Mouse (Mus musculus): ENCODE results near the gene Nxn. TPM values are rescaled to one million over a fixed set of nuclear protein-coding genes. Genes with fewer than 3 reads are reported as not detected.
A peak's percentile ranks its signal among the peaks of the same experiment; 100 is the strongest.

Gene Nxn
- total RNA-seq, 4 experiments from 2014 or later, result 33.5 to 43.6 (median 40.8) TPM

DNA sequence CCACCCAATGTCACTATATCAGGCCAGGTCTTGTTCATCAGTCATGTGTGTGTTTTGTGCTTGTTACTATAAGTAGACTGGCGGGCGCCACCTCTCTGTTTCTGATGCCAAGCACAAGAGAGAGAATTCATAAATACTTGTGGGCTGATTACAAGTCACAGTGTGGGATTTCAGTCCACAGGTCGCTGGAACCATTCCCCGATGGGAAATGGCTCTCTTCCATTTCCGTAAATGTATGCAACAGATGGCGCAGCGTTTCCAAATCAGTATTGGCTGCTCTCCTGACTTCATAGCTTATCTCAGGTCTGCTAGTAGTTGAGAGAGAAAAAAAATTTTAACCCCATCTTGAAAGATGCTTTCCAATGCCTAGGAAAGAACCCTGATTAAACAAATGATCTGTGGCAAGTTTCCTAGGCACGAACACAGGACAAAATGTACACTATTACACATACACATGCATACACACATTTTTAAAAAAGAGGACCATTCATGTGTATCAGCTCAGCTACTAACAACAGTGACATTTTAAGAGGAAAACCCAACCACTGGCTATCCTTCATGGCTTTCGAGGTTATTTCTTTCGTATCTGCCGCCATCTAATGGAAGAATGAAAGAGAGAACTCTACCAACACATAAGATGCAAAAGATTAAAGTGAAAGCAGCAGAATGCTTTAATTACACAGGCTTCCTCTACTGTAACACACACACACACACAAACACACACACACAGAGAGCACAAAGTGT is 819 bp upstream of the Nxn start:
- DNase-seq, result no peak

- peak; percentile 31 for DNase-seq
These were observed 585 bp downstream of the Nxn start for GRCm38 (mm10) chr11:76398312-76398797.

DNA sequence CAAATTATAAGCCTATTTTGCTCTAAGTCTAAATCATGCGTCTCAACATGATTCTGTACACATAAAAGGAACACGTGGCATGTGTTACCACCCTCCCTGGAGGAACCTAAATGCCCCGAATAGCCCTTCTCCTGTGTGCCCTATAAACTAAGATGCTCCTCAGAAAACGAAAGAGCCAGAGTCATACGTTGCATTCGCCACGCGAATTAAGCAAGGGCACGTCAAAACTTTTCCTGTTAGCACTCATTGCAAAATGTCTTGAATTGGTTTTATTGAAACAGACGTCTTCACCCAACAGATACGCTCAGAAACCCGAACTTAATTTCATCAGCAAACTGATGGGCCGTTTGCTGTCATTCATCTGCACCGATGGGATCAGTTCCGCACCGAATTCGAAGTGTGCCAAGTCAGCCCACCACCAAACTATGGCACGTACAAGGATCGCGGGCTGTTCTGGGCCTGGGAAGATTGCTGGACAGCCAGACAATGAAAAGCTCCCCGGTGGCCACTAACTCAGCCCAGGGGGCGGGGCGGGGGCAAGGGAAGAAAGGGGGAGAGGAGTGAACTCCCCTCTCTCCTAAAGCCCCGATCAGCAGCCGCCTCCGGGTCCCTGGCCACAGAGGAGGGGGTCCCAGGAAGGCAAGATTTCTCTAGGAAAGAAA is 1.2 kb downstream of the Nxn start:
- peak; percentile 46 for DNase-seq

- no peak for DNase-seq
These were observed 5.9 kb downstream of the Nxn start for GRCm38 (mm10) chr11:76392996-76393395.

DNA sequence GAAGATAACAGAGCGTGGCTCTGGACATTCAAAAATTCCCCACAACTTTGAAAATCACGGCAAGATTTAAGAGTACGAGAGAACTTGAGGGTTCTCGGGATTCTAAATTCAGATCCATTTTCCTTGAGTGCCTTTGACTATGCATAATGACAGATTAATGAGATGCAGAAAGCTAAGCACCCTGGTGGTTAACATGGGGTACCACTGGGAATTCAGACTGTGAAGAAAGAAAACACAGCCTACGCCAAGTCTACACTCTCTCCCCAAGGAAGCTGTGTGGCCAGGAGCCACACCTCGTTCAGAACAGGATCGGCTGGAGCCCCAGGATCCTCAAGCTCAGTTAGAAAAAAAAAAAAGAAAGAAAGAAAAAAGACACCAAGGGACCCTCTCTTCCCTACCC is 6.4 kb downstream of the Nxn start:
- no peak for DNase-seq

DNA sequence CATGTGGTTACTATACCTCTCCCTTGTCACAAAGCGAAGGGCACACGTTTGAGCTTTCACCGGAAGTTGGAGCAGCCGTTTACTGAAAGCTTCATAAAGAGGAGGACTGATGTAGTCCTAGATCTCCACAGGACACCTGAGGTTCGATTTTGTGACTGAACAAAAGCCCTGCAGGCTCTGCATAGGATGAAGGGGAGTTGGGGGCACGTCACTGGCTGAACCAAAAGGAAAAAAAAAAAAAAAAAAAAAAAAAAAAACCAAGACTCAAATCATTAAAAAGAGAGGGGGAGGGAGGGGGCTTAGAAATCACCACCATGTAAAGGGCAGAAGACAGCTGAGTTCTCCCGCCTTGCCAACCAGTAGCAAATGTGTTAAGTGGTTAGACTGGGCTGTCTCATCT is 10.2 kb downstream of the Nxn start:
- DNase-seq, result no peak

DNA sequence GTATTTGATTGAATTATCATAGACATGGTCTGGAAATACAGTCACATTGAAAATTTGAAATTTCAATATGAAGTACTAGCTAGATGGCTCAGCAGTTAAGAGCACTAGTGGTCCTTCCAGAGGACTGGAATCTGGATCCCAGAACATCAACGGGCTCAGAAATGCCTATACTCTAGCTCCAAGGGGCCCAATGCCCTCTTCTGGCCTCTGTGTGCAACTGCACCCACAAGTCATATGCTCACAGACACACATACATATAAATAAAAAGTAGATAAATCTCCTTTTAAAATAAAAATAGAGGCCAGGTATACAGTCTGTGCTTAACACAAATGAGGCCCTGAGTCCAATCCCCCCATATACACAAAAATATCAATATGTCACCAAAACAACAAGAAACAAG is 11.8 kb downstream of the Nxn start:
- no peak for DNase-seq

DNA sequence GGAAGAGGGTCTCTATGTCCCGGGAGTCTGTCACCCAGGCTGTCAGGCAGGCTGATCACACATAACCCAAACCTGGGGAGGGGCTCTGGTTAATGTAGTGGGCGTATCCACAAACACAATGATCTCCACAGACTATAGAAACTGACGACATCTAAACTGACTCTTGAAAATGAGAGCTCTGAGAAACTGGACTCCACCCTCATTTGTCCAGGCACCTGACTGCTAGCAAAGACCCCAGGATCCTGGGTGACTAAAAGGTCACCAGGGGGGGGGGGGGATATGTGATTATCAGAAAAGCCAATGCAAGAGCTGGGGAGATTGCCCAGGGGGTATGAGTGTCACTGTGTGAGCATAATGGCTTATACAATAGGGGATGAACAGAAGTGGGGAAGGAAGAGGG is 13.2 kb downstream of the Nxn start:
- DNase-seq, result no peak

GRCm38 (mm10) chr11:76385017-76385416 is 13.9 kb downstream of the Nxn start:
- no peak for DNase-seq

DNA sequence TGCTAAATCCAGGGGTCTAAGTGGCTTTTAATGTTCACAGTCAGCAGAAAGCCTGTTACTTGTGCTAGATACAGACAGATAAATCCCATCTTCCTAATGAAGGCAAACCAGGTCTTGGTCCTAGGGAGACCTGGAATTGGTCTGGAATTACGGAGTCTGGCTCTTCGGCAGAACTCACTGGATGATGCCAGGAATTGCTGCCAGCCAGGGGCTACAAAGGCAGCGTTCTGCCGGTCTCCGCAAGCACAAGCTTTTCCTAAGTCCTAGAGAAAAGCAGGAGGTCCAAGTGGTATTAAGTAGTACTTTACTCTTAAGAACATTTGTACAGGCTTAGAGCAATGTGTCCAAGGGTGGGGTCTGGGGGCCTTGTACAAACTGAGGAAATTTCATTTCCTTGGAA is 14.6 kb downstream of the Nxn start:
- DNase-seq, result no peak

- DNase-seq, result no peak
These were observed 16.1 kb downstream of the Nxn start for GRCm38 (mm10) chr11:76382711-76383324.

- no peak for DNase-seq
These were observed 17.6 kb downstream of the Nxn start for GRCm38 (mm10) chr11:76381201-76381885.

- peak; percentile 68 for DNase-seq
These were observed 18.9 kb downstream of the Nxn start for GRCm38 (mm10) chr11:76379921-76380544.

DNA sequence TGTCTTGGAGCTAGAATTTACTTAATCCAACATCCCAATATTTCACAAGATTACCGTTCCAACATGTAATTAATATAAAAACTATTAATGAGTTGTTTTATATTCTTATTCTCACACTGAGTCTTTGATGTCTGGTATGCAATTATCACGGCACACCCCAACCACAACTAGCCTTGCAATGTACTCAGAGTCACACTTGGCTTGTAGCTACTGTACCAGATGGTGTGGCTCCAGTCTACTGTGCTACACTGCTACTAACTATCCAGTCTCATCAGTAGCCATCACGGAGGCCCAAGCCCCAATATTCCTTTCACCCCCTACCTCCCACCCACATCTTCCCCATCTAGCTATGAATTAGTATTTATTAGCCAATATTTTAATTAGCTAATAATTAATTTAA is 22.5 kb downstream of the Nxn start:
- no peak for DNase-seq

DNA sequence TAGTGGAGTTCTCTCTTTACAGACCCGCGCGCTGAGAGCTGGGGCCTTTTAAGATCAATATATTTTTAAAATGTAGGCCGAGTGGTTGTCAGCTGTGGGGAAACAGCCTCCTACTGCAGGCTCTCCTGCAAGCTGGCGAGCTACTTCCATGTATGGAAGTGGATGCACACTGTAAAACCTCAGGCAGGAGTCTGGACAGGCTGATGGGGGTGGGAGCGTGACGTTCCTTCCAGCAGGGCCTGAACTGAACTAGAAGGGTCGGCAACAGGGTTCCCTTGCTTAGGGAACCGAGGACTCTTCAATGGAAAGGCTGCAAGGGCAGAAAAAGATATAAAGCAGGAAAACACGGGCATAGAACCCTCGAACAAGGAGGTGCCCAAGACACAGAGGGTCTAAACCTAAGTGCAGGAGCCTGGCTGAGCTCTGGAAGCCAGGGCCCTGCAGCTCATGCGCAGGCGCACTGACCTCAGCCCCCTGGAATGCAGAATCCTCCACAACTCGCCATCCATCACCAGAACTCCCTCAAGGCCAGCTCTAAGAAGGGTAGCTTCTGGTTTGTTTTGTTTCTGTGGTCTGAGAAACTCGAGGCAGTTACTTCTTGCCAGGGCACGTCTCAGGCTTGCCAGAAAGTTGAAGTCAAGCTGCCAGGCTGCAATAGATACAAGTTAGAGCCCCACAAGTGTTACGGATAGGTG is 24.3 kb downstream of the Nxn start:
- peak; percentile 85 for DNase-seq

- DNase-seq, result no peak
These were observed 26.4 kb downstream of the Nxn start for GRCm38 (mm10) chr11:76372534-76372933.

DNA sequence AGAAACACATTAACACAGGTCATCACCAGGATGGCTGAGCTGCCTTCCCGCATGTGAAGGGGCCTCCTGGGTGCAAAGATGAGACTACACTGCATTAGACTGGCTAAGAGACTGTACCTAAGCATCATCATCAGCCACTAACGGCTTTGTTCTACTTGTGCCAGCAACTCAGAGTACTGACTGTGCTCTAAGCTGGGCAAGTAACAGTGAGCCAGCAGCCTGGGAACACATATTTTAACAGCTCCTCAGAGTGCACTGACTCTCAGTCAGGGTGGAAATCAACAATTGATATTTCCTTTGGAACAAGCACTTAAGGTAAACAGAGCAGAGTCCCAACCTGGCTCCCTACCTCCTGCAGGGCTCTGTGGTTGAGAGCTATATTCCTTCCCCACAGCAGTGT is 26.8 kb downstream of the Nxn start:
- DNase-seq, result no peak

- DNase-seq, result no peak
These were observed 28.4 kb downstream of the Nxn start for GRCm38 (mm10) chr11:76370491-76370890.

DNA sequence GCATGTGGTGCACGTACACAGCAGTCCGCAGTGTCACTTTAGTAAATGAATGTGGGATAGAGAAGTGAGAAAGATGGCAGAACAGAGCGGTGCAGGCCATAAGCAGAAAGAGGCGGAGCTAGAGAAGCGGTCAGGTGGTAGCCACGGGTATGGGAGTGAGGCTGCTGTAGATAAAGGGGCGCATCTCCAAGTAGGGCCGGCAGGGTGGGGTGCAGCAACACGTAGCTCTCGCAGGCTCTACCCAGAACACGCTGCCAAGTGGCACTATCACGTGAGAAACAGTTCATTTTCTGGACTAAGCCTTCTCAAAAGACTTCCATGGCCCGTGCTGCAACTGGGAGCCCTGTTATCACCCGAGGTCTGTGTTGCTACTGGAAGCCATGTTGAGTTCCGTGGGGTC is 32.2 kb downstream of the Nxn start:
- DNase-seq, result no peak

DNA sequence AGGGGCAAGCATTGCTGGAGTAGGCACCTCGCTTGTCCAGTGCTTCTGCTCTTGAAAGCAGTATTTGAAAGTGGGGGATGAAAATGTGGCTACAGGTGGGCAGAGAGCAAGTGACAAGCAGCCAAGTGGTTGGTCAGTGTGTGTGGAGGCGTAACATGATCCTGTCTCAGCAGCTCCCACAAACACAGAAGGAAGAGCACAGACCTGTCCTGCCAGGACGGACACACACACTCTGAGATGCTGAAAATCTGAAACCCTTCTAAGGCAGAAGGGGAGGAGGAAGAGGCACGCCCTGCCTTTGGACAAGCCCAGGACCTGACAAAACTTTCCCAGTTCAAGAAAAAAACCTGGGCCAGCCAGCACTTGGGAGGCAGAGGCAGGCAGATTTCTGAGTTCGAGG is 34.9 kb downstream of the Nxn start:
- no peak for DNase-seq

DNA sequence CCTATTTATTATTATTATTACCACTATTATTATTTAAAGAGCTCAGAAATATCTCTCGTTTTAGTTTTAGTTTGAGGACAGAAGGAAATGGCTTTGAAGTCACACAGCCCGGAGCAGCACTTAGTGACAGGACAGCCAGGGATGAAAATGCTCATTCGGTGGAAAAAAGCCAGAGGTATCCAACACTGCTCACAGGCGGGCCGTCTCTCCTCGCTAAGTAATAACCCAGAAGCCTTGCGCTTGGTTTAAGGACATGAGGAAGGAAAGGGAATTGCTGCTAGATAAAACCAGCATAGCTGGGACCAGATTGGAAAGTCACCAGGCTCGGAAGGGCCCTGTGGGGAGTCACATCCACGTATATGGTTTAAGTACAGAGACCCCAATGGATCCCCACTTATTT is 35.3 kb downstream of the Nxn start:
- no peak for DNase-seq

GRCm38 (mm10) chr11:76363178-76363577 is 35.8 kb downstream of the Nxn start:
- DNase-seq, result peak; percentile 57
